Mouse (Mus musculus) cortical plate, adult 2 months (tissue): ENCODE measurements at regions not wholly inside any gene's neighbourhood (a gene's known extent, or its start where the extent isn't known, plus 50 kb on each side); places are given as distances from the start of the nearest gene placed in this dataset.

Experiments used
- H3K27ac ChIP-seq: fragments of 200-500 bp; 2 replicates; pipeline ENCODE4 v1.5.1; 2012; ENCODE audit warnings: low read length, control low read depth, inconsistent platforms; ENCODE audit not compliant: insufficient read depth
- H3K4me1 ChIP-seq: fragments of 200-500 bp; 2 replicates; pipeline ENCODE4 v1.6.1; 2011; ENCODE audit warnings: low read length; ENCODE audit not compliant: control insufficient read depth, insufficient read depth
- H3K4me3 ChIP-seq: fragments of 200-500 bp; 2 replicates; pipeline ENCODE4 v1.5.1; 2011; ENCODE audit warnings: mild to moderate bottlenecking, low read length, control low read depth; ENCODE audit not compliant: insufficient read depth
- CTCF ChIP-seq: fragments of 200-500 bp; IDR thresholded peaks from 2 replicates; pipeline ENCODE4 v1.5.1; 2011; ENCODE audit warnings: mild to moderate bottlenecking, control low read depth, low read length; ENCODE audit not compliant: insufficient read depth; ENCODE audit errors: extremely low read depth
- POLR2A ChIP-seq: fragments of 200-500 bp; IDR thresholded peaks from 2 replicates; pipeline ENCODE4 v1.6.1; 2011; ENCODE audit warnings: mild to moderate bottlenecking, low read length, control low read depth; ENCODE audit not compliant: insufficient read depth; ENCODE audit errors: extremely low read depth

GRCm38 (mm10) chr1:148912819-148913218, 1048.3 kb downstream of the Pla2g4a start:
- TF ChIP-seq POLR2A: no peak
- TF ChIP-seq CTCF: no peak
- no peak overlapping the region for H3K4me3 ChIP-seq
- no peak overlapping the region for H3K27ac ChIP-seq
- H3K4me1 ChIP-seq: no peaks in the 10 kb centered on the region

- Histone ChIP-seq H3K4me3 (no peak overlapping the region), H3K4me1 (no peaks in the 10 kb centered on the region), H3K27ac (no peak overlapping the region)
- TF ChIP-seq POLR2A (no peak), CTCF (no peak)
These were observed 1057.0 kb downstream of the Pla2g4a start for GRCm38 (mm10) chr1:148904067-148904466.

- Histone ChIP-seq H3K4me1 (no peaks in the 10 kb centered on the region), H3K4me3 (no peak overlapping the region), H3K27ac (no peak overlapping the region)
- TF ChIP-seq CTCF (no peak), POLR2A (no peak)
These were observed 1058.0 kb downstream of the Pla2g4a start for GRCm38 (mm10) chr1:148903093-148903492.

GRCm38 (mm10) chr1:148901319-148902033, 1059.6 kb downstream of the Pla2g4a start:
- H3K4me1 ChIP-seq: no peaks in the 10 kb centered on the region
- no peak overlapping the region for H3K27ac ChIP-seq
- TF ChIP-seq CTCF: no peak
- TF ChIP-seq POLR2A: no peak
- H3K4me3 ChIP-seq: no peak overlapping the region

GRCm38 (mm10) chr1:148870788-148871187, 1090.3 kb downstream of the Pla2g4a start:
- Histone ChIP-seq H3K27ac (no peak overlapping the region), H3K4me1 (no peaks in the 10 kb centered on the region), H3K4me3 (no peak overlapping the region)
- TF ChIP-seq CTCF: no peak
- no peak for TF ChIP-seq POLR2A

GRCm38 (mm10) chr1:148863582-148863981, 1097.5 kb downstream of the Pla2g4a start:
- Histone ChIP-seq H3K4me3 (no peak overlapping the region), H3K4me1 (no peaks in the 10 kb centered on the region), H3K27ac (no peak overlapping the region)
- no peak for TF ChIP-seq CTCF

- no peak for TF ChIP-seq CTCF
- no peak for TF ChIP-seq POLR2A
- Histone ChIP-seq H3K4me1 (no peaks in the 10 kb centered on the region), H3K4me3 (no peak overlapping the region), H3K27ac (no peak overlapping the region)
These were observed 1108.1 kb downstream of the Pla2g4a start for GRCm38 (mm10) chr1:148852990-148853389.

- H3K4me1 ChIP-seq: no peaks in the 10 kb centered on the region
- TF ChIP-seq POLR2A: no peak
- no peak for TF ChIP-seq CTCF
- H3K4me3 ChIP-seq: no peak overlapping the region
These were observed 1114.5 kb downstream of the Pla2g4a start for GRCm38 (mm10) chr1:148846595-148846994.

GRCm38 (mm10) chr1:148823146-148823545, 1137.9 kb downstream of the Pla2g4a start:
- no peak for TF ChIP-seq CTCF
- no peak overlapping the region for H3K27ac ChIP-seq
- H3K4me1 ChIP-seq: no peaks in the 10 kb centered on the region
- no peak overlapping the region for H3K4me3 ChIP-seq

More at GRCm38 (mm10) chr1:148846595-148846994, 1114.5 kb downstream of the Pla2g4a start:
- H3K27ac ChIP-seq: no peak overlapping the region

- no peak overlapping the region for H3K27ac ChIP-seq
- H3K4me1 ChIP-seq: no peaks in the 10 kb centered on the region
- TF ChIP-seq CTCF (no peak), POLR2A (no peak)
- no peak overlapping the region for H3K4me3 ChIP-seq
These were observed 1152.4 kb downstream of the Pla2g4a start for GRCm38 (mm10) chr1:148808707-148809106.
